8 mouse cellular contexts compared by ENCODE assay signal in genomic region chr10:30802681-30803586, GRCm38 (mm10). TPM values are rescaled to one million over a fixed set of nuclear protein-coding genes. Genes with fewer than 3 reads are reported as not detected.
DNase-seq lines count a peak whose midpoint lies in the region; ATAC-seq lines count a peak whose summit lies in the region.

TSS of gene Ncoa7 (minus strand) at chr10:30803326.

- under 1% methylated on average over 57 of the region's 89 CpGs for WGBS in hindbrain, embryonic 16.5 days

- peak; percentile 90 for DNase-seq in ZHBTc4 (ENCODE audit: low read depth, low spot score)
- DNase-seq in cerebellum, postnatal 36 days, result peak; percentile 87 to 90
- peak; percentile 58 for DNase-seq in gastrocnemius, adult 18-20 months (ENCODE audit: low spot score)
- DNase-seq in left cerebral cortex, adult 9 months (ENCODE audit: low spot score in 2 of 2), result peak; percentile 55 to 72
- peak; percentile 70 to 79 for DNase-seq in right cerebral cortex, adult 2 months (ENCODE audit: low spot score in 2 of 2)
- DNase-seq in urinary bladder, postnatal 10 days (ENCODE audit: low spot score), result peak; percentile 16

- H3K4me1 ChIP-seq in hindbrain, embryonic 16.5 days (ENCODE audit: control insufficient read depth, insufficient read depth, low read depth, low read length), result peaks cover 7% of the 10 kb centered on the region
- H3K4me1 ChIP-seq in megakaryocyte, embryonic 14.5 days, result peaks cover 21% of the 10 kb centered on the region

- H3K27me3 ChIP-seq in hindbrain, embryonic 16.5 days (replicated peaks; ENCODE audit: control insufficient read depth, insufficient read depth, low read length), result no peaks in the 10 kb centered on the region
- no peaks in the 10 kb centered on the region for H3K27me3 ChIP-seq in megakaryocyte, embryonic 14.5 days (replicated peaks)

- peak within 1 kb of the TSS; percentile 69 for H3K4me3 ChIP-seq in hindbrain, embryonic 16.5 days (ENCODE audit: low read length)
- peak within 1 kb of the TSS; percentile 96 for H3K4me3 ChIP-seq in megakaryocyte, embryonic 14.5 days (replicated peaks)

- H3K9ac ChIP-seq in hindbrain, embryonic 16.5 days (ENCODE audit: low read depth, low read length), result peak within 1 kb of the TSS; percentile 97

- H3K36me3 ChIP-seq in hindbrain, embryonic 16.5 days (ENCODE audit: control insufficient read depth, insufficient read depth, low read length), result no peaks in the 10 kb centered on the region
- no peaks in the 10 kb centered on the region for H3K36me3 ChIP-seq in megakaryocyte, embryonic 14.5 days (replicated peaks; ENCODE audit: low read length)

- peak within 1 kb of the TSS; percentile 70 for H3K4me2 ChIP-seq in hindbrain, embryonic 16.5 days (ENCODE audit: low read length)

- peak; percentile 94 for ATAC-seq in hindbrain, embryonic 16.5 days

- H3K9me3 ChIP-seq in hindbrain, embryonic 16.5 days (ENCODE audit: control insufficient read depth, low read length), result no peaks in the 10 kb centered on the region
- H3K9me3 ChIP-seq in megakaryocyte, embryonic 14.5 days, result no peaks in the 10 kb centered on the region

- peak within 1 kb of the TSS; percentile 99 for H3K27ac ChIP-seq in hindbrain, embryonic 16.5 days (ENCODE audit: low read depth, low read length)

RNA-seq across cellular contexts. Expression of gene Ncoa7, which starts in this region (rescaled TPM):
- 1 to 10 TPM; 1.2 to 1.6 TPM for total RNA-seq in gastrocnemius, adult 18-20 months (2021)
- 25.6 and 26.1 TPM in 2 replicates for polyA plus RNA-seq in hindbrain, embryonic 16.5 days (2015; fragmentation: Nextera tagmentation; extraction: Ambion mirVana)
- 2.1 and 8.1 TPM in 2 replicates for polyA plus RNA-seq in megakaryocyte, embryonic 14.5 days (2012; ENCODE audit: insufficient read depth, low replicate concordance)

Comparison
In these comparisons a context has a peak if more than half of its experiments do, and no peak if none do; other contexts are left out.
1. Peak in every context shown above with its lines: DNase-seq, ATAC-seq, H3K4me3 ChIP-seq and H3K27ac ChIP-seq.
2. DNase-seq: peak in every context shown above with its lines; median percentile 90 in ZHBTc4; 88 in cerebellum, postnatal 36 days; 74 in right cerebral cortex, adult 2 months; 64 in left cerebral cortex, adult 9 months; 58 in gastrocnemius, adult 18-20 months; 16 in urinary bladder, postnatal 10 days.